Mouse (Mus musculus) E14TG2a.4 (cell line): Measurements from ENCODE around the gene Uso1.

ENCODE experiments used
- CTCF ChIP-seq: conservative IDR thresholded peaks from 2 replicates; pipeline ENCODE4 v1.5.1; 2014; ENCODE audit warnings: low read length
- NANOG ChIP-seq: IDR thresholded peaks from 2 replicates; pipeline ENCODE4 v1.6.1; 2014; ENCODE audit warnings: borderline replicate concordance, low read length, mixed read lengths

DNA sequence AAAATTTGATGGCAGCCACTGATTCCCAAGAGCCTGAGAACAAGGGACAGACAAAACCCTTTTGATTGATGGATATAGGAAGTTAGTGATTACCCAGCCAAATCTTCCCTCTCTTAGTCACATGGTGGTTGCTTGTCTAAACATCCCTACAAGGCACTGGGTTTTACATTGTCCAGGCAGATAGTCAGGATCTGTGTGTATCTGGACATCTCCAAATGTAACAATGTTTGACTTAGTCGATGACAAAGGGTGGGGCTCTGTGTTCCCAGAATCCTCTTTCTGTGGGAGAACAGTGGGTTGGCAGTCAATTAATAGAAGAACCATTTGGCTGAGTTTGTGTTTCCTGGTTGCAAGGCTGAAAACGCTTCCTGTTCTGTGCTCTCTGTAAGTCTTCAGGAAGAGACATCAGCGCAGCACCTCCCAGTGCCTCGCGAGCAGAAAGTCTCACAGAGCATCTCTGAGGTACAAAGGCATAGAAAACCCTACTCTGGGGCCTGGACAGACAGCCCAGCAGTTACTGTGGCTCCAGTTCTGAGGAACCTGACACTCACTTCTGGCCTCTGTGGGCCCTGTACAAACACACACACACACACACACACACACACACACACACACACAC is 97.3 kb downstream of the Uso1 start:
- TF ChIP-seq CTCF: no peak
- no peak for TF ChIP-seq NANOG
